Mouse (Mus musculus): Measurements from ENCODE around the gene Rasal3.

- TF ChIP-seq CTCF (IDR thresholded peaks at IDR 0.05; ENCODE audit: insufficient read depth, low read length) (no peak), POLR2A (IDR thresholded peaks at IDR 0.05; ENCODE audit: borderline replicate concordance, extremely low read depth, low read depth, low read length) (no peak)
Measured at GRCm38 (mm10) chr17:32416771-32417170, 13.4 kb upstream of the Rasal3 start.
